Mouse (Mus musculus) E14TG2a.4 (cell line): ENCODE measurements around the gene Smoc2.

Experiments
- CTCF ChIP-seq: conservative IDR thresholded peaks from 2 replicates; pipeline ENCODE4 v1.5.1; 2014; ENCODE audit warnings: low read length
- POU5F1 ChIP-seq: IDR thresholded peaks from 2 replicates; pipeline ENCODE4 v1.6.1; 2014; ENCODE audit warnings: low read length, borderline replicate concordance

- no peak for TF ChIP-seq CTCF
- no peak for TF ChIP-seq POU5F1
Measured at GRCm38 (mm10) chr17:14381482-14381881, 102.2 kb downstream of the Smoc2 start.
